Mouse (Mus musculus) MEL-GATA-1-ER (cell line): ENCODE measurements around the gene Arcn1.

ENCODE experiments used
- DNase-seq: peaks from one replicate; pipeline ENCODE4 v3.0.0-alpha.2; 2012; ENCODE audit warnings: low read depth; ENCODE audit errors: extremely low read depth

Gene Arcn1

DNA sequence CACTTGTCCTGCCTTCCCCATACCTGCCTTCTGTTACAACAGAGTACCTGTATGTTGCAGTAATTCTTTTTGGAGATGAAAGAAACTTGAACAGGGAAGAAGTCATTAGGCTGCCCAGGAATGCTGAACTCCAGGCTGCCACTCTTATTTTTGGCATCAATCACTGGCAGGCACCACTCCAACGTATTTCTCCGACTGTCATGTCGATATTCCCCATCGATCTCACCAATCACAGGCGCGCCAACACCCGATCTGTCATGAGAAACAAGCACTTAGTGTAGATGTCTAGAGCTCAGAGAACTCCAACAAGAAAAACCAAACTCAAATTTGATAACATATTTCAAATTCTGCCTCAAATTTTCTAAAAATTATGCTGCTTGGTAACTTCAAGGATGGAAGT, 22.3 kb downstream of the Arcn1 start:
- DNase-seq: no peak

DNA sequence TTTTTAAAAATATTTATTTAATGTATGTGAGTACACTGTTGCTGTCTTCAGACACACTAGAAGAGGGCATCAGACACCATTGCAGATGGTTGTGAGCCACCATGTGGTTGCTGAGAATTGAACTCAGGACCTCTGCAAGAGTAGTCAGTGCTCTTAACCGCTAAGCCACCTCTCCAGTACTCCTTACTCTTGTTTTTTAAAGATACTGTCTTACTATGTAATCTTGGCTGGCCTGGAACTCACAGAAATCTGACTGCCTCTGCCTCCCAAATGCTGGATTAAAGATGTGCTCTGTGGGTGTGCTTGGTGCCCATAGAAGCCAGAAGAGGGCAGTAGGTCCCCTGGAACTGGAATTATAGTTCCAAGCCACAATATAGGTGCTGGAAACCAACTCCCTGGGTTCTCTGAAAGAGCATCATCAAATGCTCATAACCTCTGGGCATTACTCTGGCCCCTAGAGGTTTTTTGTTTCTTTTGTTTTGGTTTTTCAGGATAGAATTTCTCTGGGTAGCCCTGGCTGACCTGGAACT, 26.9 kb downstream of the Arcn1 start:
- DNase-seq: no peak

DNA sequence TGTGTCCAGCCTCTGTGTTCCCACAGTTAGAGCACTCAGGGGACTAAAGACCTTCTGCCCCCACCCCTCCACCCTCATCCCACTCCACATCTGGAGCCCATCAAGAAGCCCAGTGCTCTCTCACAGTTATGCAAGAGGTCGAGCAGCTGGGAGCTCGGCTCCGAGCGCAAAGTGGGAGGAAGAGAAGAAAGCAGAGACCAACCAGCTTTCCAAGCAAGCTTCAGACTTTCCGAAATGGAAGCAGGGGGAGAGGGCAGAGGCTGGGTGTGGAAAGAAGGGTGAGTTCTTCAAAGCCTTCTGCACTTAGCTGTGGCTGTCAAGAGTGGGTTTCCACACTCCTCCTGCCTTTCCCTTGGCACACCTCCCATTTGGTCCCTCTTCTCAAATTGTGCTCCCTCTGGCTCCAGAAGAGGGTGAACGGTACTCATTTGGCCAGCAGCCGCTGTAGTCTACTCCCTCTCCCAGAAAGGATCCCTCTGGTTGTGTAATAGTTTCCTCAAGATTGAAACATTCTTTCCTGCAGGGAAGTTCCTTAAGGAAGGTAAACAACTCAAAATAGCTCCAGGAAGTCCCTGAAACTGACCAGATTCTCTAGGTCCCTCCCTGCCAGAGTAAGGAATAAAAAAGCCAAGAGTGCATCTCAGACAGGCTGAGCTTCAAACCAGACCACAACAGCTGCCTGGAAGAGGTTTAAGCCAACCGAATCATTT, 30.2 kb downstream of the Arcn1 start:
- no peak for DNase-seq

DNA sequence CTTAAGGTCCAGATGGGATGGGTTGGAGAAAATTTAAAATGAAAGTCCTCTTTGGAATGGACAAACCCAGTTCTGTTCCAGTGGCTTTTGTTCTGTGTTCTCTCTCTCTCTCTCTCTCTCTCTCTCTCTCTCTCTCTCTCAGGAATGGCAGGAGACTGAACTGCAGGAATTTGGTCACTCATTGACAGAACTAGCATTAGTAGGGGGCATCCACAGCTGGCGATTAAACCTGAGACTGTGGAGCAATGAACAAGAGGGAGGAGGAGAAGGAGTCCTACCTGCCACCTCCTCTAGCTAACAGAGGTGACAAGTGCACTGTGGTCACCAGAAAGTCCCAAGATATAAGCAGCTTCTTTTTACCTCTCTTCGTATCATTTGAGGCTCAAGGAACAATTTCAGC, 31.3 kb downstream of the Arcn1 start:
- DNase-seq: no peak

DNA sequence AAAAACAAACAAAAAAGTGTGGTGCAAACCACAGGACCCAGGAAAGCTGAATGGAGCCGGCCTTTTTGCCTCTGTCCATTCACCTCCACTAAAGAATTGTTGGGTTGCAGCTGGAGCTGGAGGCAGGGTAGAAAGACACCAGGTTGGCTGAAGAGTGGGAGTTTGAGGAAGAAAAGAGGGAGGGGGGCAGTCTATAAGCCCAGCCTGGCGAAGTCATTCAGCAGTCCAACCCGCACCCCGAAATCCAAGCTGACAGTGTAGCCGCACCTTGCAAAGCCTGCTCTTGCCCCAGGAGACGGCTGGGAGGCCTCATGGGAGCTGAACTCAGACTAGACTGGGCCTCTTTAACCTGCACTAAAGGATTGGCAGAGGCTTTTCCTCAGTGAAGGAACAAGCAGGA, 31.8 kb downstream of the Arcn1 start:
- DNase-seq: no peak

DNA sequence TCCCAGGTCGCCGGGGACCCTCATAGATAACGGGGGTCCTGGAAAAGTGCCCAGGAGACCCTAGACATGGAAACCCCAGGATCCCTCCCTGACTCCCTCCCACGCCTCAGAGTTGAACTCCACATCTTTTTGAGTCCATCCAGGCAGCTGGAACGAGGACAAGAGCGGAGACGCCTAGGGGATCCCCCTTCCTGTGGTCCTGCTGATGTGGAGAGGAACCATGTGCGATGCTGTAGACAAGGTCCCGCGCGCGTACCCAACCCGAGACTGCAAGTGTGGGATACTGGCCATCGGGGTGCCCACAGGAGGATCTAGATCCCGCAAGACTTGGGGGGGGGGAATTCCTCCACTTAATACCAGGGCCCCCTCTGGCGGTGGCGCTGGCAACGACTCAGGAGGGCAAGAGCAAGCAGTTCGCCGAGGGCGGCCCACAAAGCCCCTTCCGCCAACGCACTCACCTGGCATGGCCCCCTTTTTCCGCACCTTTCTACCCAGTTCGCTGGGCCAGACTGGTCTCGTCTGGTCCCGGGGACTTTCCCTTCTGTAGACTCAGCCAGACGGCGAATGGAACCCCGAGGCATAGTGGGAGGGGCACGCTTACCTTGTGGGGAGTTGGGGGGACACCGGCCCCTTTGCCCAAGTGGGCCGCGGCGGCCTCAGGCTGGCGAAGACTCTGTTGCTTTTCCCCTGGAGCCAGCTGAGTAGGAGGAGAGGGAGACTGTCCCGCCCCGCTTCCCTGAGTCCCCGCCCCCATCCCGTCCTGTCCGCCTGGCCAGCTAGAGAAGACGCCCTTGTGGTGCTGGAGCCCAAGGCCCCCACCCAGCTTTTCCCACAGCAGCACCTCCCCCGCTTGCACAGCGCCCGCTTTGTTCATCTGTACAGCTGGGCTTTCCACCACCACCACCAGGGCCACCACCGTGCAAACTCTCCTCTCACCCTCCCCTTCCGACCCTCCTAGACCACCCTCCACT, 32.8 kb downstream of the Arcn1 start, which contains the start of gene Phldb1:
Gene Phldb1, minus strand, starts transcription at position 675 of the 971 bp plus-strand sequence.
- DNase-seq: no peak

DNA sequence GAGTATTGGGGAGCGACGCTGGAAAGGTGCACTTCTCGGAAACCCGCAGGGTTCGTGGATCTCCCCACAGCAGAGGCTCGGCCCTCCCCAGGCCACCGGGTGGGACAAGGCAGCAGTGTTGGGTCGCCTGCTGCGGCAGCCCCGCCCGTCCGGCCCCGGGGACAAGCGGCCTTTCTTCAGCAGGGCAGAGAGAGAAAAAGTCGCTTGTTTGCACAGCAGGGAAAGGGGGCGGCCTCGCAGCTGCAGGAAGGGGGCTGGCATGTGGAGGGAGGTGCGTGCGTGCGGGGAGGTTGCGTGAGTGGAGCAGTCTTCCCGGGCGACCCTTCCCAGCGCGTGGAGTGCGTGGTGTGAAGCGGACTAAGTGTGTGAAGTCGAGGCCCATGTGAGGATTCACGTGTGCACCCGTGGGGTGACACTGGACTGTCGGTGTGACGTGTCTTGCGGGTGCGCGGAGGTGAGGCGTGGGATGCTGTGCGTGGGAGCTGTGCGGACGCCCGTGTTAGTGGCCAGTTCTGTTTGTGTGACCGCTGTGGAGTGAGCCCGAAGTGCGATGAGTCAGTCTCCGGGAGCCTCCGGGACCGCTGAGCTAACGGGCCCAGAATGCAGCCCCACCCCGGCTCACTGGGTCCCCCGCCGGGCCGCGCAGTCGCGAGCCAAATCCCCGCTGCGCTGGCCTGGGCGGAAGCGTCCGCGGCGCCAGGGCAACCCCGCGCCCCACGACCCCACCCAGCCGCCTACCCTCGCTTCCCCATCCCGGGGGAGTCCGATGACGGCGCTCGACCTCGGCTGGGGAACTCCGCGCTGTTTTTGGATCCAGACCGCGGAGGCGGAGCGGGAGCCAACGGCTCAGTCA, 33.7 kb downstream of the Arcn1 start:
- DNase-seq: no peak

DNA sequence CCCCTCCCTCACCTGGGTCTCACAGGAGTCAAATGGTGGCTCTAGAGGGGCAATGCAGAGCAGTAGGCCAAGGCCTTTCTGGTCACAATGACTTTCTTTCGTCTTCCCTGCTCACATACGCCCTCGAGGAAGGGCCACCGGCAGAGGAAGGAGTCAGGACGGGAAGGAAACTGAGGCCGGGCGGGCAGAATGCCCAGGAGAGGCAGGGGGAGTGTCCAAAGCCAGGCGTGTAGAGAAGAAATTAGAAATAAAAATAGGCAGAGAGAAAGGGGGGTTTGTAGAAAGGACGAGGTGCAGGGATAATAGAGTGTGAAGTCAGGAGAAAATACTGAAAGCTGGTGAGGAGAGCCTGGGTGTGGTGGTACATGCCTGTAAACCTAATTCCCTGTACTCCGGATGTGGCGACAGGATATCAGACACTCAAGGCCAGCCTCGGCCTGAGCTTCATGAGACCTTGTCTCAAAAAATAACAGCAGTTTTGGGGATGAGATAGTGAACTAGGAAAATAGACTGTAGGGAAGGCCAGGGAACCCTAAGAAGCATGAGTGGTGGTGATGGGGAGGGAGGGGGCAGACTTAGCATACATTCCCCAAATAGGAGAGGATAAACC, 34.6 kb downstream of the Arcn1 start:
- DNase-seq: peak; percentile 48

DNA sequence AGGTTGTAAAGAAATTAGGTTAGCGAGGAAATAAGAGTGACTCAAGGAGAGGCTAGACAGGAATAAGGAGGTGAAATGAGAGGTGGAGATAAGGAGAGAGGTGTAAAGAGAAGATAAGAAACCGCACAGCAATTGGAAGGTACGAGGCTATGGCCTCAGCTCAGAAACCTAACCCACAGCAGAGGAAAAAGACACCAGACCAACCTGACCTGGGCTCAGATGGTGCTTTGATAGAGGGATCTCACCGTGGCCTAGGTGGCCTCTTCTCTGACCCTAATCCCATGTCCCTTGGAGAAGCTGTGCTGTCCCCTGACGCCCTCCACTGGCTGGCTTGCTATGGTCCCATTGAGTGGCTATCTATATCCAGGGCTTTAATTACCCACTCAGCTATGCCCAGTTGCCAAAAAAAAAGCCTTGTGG, 35.5 kb downstream of the Arcn1 start:
- no peak for DNase-seq

DNA sequence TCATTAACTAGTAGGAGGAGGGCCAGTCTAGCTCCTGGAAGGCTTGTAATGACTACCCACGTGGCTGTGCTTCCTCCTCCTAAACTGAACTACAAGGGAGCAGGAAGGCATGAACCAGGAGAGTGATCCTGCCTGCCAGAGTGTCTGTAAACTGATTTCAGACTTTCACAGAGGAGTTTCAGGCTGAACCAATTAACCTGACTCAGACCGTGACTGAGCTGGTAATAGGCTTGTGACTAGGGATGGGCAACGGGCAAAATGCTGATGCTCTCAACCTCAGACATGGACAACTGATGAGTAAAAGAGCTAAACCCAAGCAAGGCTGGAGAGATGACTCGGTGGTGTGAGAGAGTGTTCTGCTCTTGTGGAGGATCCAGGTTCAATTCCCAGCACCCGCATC, 40.2 kb downstream of the Arcn1 start:
- DNase-seq: no peak

DNA sequence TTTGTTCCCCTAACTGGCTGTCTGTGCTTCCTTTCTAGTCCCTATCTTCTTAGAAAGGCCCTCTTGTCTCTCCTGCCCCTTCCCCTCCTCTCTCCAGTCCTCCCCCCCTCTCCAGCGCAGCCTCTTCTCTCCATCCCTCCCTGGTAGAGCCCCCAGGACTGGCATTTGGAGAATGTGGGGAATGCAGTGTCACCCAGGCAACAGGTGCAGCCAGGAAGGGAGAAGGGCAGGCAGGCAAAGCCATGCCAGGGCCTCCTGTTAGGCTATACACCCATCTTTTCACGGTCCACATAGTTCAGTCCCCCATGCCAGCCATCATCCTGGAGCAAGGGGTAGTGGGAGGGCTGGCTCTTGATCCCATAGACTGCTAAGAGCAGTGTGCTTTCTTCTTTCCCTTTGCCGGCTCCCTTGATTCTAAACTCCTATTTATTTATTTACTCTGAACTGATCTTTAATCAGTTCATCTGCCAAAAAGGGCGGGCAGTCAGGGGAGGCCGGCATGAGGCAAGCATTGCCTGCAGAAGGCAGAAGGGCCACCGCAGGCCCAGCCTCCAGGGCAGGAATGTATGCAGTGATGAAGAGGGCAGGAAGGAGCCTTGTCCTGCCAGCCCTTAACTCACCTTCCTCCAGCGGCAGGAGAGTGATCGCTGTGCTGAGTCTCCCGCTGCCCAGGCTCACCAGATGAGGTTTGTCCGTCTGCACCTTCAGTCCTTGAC, 41.1 kb downstream of the Arcn1 start:
- DNase-seq: no peak

DNA sequence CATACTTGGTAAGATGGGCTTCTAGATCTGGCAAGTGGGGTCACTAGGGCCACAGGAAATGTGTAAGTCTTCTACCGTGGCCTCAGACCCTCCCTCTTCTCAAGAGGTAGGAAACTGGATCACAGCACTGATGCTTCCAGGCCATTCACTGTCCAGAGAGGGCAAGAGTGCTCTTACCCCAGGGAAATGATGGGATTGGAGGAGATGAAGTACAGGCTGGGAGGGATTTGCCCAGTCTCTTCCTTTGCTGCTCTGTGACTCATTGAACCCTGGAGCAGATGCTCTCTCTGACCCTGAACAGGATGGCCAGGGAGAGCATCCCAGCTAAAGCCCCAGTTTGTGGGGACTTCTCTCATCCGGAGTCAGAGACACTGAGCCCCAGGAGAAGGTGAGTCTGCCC, 43.0 kb downstream of the Arcn1 start:
- no peak for DNase-seq

DNA sequence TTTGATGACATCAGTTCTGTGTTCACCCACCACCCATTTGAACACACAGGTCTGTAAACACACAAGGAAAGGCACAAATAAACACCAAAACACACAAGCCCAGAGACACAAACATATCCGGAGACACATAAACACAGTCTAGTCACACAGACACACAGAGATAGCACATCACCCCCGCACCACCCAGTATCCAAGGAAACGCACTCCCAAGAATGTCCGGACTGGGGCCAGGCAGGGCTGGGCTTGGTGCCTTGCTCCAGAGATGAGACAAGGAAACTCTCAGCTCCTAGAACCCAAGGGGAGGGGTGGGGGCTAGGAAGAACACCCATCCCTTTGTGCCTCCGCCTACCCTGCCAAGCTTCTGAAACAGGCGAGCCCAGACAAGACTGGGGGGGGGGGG, 43.4 kb downstream of the Arcn1 start:
- no peak for DNase-seq

DNA sequence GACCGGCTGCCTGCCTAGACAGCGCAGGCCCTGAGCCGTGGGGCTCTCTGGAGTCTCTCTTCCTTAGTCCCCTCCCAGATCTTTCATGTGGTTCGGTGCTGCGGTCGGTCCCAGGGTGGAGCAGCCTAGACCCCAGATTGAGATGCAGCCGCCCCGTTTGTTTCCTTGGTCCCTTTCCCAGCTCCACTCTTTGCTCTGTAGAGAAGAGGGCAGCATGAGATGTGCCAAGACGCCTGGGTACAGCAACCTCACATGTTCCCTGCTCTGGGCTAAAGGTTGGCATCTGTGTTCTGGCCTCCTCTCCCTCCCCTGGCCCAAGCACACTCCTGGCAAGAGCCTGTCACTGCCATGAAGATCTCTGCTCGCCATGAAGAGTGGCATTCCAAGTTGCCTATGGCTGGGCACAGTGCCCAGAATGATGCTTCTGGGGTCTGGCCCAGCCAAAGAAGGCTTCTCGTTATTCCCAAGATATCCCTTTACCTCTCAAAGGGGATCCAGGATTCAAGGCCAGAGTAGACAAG, 44.1 kb downstream of the Arcn1 start:
- no peak for DNase-seq

DNA sequence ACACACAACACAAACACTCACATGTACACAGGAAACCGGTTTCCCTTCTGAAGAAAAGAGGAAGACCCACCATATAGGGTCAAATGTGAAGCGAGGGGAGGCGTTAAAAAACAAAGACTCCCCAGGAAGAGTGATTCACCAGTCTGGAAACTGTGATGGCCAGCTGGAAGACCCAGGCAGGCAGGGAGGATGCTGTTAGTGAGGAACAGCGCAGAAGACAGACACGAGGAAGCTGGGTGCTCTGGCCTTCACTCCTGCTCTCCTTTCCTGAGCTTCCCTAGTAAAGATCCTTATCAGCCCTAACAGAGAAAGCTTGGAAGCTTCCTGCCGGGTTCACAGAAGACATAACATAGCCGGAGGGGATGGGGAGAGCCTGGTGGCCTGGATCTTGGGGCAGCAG, 44.6 kb downstream of the Arcn1 start:
- DNase-seq: no peak

DNA sequence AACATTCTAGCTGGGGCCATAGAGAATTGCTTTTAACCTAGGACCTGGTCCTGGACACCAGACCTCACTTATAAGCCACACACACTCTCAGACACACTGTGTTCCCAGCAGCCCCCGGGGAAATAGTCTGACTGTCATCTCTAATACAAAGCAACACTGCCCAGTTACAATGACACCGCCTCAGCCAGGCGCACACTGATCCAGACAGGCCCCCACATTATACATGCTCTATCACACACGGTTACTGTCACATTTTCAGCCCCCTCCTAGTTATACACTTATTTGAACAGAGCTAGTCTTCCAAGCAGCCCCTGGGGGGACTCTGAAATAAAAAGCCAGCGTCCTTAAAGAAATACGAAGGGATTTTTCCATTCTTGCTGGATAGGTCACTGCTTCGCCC, 45.1 kb downstream of the Arcn1 start:
- DNase-seq: no peak

DNA sequence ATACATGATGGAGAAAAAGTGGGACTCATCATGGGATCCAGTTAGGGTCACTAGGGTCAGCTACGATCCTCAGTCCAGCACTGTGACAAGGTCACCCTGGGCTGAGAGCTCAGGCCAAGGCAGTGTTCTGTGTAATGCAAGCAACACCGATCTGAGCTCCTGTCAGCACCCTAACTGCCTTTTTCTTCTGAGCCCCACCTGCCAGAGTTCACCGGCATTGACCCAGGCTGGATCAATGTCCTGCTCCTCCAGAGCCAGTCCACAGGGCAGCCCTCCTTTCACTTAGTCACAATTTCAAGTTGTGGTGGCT, 45.8 kb downstream of the Arcn1 start:
- no peak for DNase-seq

DNA sequence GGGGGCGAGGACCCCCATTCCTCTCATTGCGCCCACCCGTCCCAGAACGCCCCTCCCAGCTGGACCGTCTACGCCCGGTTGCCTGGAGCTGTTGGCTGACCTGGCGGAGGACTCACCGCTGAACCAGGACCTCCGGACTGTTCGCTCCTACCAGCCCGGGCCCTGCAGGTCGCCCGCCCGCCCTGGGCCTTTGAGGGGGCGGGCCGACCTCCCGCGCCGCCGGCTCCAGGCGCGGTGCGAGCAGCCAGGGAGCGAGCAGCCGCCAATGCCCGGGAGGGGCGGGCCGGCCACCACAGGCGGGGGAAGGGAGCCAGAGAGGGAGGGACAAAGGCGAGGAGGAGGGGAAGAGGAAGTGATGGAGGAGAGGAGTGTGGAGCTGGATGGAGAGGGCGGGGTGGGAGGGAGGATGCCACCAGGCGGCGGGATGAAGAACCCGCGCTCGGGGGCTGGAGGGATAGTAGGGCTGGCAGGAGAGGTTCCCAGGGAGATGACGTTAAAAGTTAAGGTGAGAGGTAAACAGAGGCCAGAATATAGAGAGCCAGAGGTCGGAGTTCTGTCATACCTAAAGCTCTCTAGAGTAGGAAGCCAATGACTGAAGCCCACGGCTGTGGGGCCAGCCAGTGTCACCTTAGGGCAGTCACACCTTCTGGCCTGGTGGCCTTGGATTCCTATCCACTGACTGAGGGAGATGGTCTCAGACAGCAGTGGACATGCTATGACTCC, 46.3 kb downstream of the Arcn1 start:
- peak; percentile 77 for DNase-seq

DNA sequence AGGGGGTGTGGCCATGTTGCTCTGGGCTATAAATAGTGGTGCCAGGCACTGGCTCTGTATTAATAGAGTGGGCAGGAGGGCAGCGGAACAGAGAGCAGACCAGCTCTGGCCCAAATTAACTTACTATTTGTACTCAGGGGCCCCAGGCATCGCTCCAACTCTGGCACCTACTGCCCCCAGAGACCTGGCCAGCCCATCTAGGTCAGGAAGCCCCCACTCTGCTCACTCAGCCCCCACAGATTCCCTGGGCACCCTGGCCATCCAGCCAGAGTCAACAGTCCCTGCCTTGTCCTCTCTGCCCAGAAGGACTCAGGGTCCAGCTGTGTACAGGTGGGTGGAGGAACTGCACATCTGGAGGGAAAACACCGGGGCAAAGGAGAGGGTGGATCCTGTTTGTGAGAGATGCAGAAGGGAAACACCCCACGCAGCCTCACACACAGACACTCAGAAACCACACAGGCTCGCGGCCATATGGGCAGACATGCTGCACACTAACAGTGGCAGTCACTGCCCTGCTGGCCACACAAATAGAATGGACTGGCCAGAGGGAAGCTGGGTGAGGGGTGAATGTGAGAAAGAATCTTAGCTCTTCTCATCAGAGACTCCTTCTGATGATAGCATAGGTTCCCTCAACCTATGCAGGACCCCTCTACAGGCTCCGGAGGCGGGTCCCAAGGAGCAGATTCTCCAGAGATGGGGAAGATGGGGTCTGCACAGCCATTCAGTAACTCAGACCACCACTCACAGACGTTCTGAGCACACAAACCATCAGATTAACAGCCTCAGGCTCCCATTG, 47.1 kb downstream of the Arcn1 start:
- DNase-seq: no peak
